Mouse (Mus musculus): Measurements from ENCODE around the gene Cep295nl. TPM values are rescaled to one million over a fixed set of nuclear protein-coding genes. Genes with fewer than 3 reads are reported as not detected.
"Not testable (repeated sequence)": the region's sequence is repeated elsewhere in the genome, so short reads cannot be mapped to it uniquely, and the experiment has no call there.

Gene Cep295nl
- total RNA-seq, 1 experiment, result 0.49 TPM

- H3K36me3 ChIP-seq (ENCODE audit: control insufficient read depth, insufficient read depth, low read length, poor library complexity, severe bottlenecking), result no peaks in the 10 kb centered on the region
- TF ChIP-seq CHD2 (IDR thresholded peaks at IDR 0.05; ENCODE audit: low read depth, low read length) (no peak), ZNF384 (IDR thresholded peaks at IDR 0.05; ENCODE audit: low read depth, low read length) (no peak), ZC3H11A (IDR thresholded peaks at IDR 0.05; ENCODE audit: borderline replicate concordance, low read depth, low read length) (no peak), MAFK (IDR thresholded peaks at IDR 0.05; ENCODE audit: insufficient read depth, low read depth, low read length) (no peak), HCFC1 (IDR thresholded peaks at IDR 0.05; ENCODE audit: borderline replicate concordance, insufficient read depth, low read length) (no peak)
- no peak for DNase-seq (ENCODE audit: low read depth, low spot score)
- no peaks in the 10 kb centered on the region for H3K9me3 ChIP-seq (ENCODE audit: control insufficient read depth, insufficient read depth, low read depth, low read length)
- in situ Hi-C loops (cut with MboI; ENCODE audit: low sequenced_read_pairs in 2 of 2, unreplicated experiment in 2 of 2), result no loop called here
- no peak overlapping the region for H3K27ac ChIP-seq (ENCODE audit: insufficient read depth, low read depth, low read length, poor library complexity, severe bottlenecking)
- H3K9ac ChIP-seq (ENCODE audit: insufficient read depth, low read depth, low read length, poor library complexity, severe bottlenecking), result no peak overlapping the region
- H3K4me3 ChIP-seq (ENCODE audit: insufficient read depth in 1 of 2, low read depth in 1 of 2, low read length in 2 of 2, poor library complexity in 1 of 2, severe bottlenecking in 1 of 2), result no peak overlapping the region
- H3K4me1 ChIP-seq (ENCODE audit: control insufficient read depth in 2 of 2, insufficient read depth in 2 of 2, low read length in 2 of 2, poor library complexity in 1 of 2), result peaks cover 0 to 4% of the 10 kb centered on the region in 2 experiments; a peak in 1 of 4 replicates
Observed at GRCm38 (mm10) chr11:118316231-118316806, 26.0 kb downstream of the Cep295nl start.

GRCm38 (mm10) chr11:118312132-118312723 is 30.1 kb downstream of the Cep295nl start:
- no peak overlapping the region for H3K4me3 ChIP-seq (ENCODE audit: insufficient read depth in 1 of 2, low read depth in 1 of 2, low read length in 2 of 2, poor library complexity in 1 of 2, severe bottlenecking in 1 of 2)
- no peaks in the 10 kb centered on the region for H3K36me3 ChIP-seq (ENCODE audit: control insufficient read depth, insufficient read depth, low read length, poor library complexity, severe bottlenecking)
- in situ Hi-C loops (cut with MboI; ENCODE audit: low sequenced_read_pairs in 2 of 2, unreplicated experiment in 2 of 2), result no loop called here
- no peak overlapping the region for H3K27ac ChIP-seq (ENCODE audit: insufficient read depth, low read depth, low read length, poor library complexity, severe bottlenecking)
- H3K9me3 ChIP-seq (ENCODE audit: control insufficient read depth, insufficient read depth, low read depth, low read length), result no peaks in the 10 kb centered on the region
- no peak overlapping the region for H3K9ac ChIP-seq (ENCODE audit: insufficient read depth, low read depth, low read length, poor library complexity, severe bottlenecking)
- DNase-seq (ENCODE audit: low read depth, low spot score), result no peak
- H3K4me1 ChIP-seq (ENCODE audit: control insufficient read depth in 2 of 2, insufficient read depth in 2 of 2, low read length in 2 of 2, poor library complexity in 1 of 2), result peaks cover 5% of the 10 kb centered on the region in 2 experiments; a peak in 2 of 4 replicates
- TF ChIP-seq HCFC1 (IDR thresholded peaks at IDR 0.05; ENCODE audit: borderline replicate concordance, insufficient read depth, low read length) (no peak), CHD2 (IDR thresholded peaks at IDR 0.05; ENCODE audit: low read depth, low read length) (no peak), ZC3H11A (IDR thresholded peaks at IDR 0.05; ENCODE audit: borderline replicate concordance, low read depth, low read length) (no peak), ZNF384 (IDR thresholded peaks at IDR 0.05; ENCODE audit: low read depth, low read length) (no peak), MAFK (IDR thresholded peaks at IDR 0.05; ENCODE audit: insufficient read depth, low read depth, low read length) (no peak)

- H3K9ac ChIP-seq (ENCODE audit: insufficient read depth, low read depth, low read length, poor library complexity, severe bottlenecking); in situ Hi-C loops (cut with MboI; ENCODE audit: low sequenced_read_pairs in 2 of 2, unreplicated experiment in 2 of 2); H3K4me3 ChIP-seq (ENCODE audit: insufficient read depth in 1 of 2, low read depth in 1 of 2, low read length in 2 of 2, poor library complexity in 1 of 2, severe bottlenecking in 1 of 2); DNase-seq (ENCODE audit: low read depth, low spot score); H3K36me3 ChIP-seq (ENCODE audit: control insufficient read depth, insufficient read depth, low read length, poor library complexity, severe bottlenecking); H3K9me3 ChIP-seq (ENCODE audit: control insufficient read depth, insufficient read depth, low read depth, low read length): not testable (repeated sequence)
- Histone ChIP-seq H3K4me1 (ENCODE audit: control insufficient read depth in 2 of 2, insufficient read depth in 2 of 2, low read length in 2 of 2, poor library complexity in 1 of 2) (peaks cover 5 to 12% of the 10 kb centered on the region in 2 experiments), H3K27ac (ENCODE audit: insufficient read depth, low read depth, low read length, poor library complexity, severe bottlenecking) (peak overlapping the region; percentile 63; the same call in 1 of the 2 replicates)
- TF ChIP-seq CHD2 (IDR thresholded peaks at IDR 0.05; ENCODE audit: low read depth, low read length), result peak; percentile 60; the same call in 1 of the 2 replicates
Observed at GRCm38 (mm10) chr11:118307962-118308361, 34.3 kb downstream of the Cep295nl start.

- DNase-seq (ENCODE audit: low read depth, low spot score); in situ Hi-C loops (cut with MboI; ENCODE audit: low sequenced_read_pairs in 2 of 2, unreplicated experiment in 2 of 2); H3K9me3 ChIP-seq (ENCODE audit: control insufficient read depth, insufficient read depth, low read depth, low read length); H3K36me3 ChIP-seq (ENCODE audit: control insufficient read depth, insufficient read depth, low read length, poor library complexity, severe bottlenecking): not testable (repeated sequence)
- peak overlapping the region; percentile 39 to 40 for H3K4me3 ChIP-seq (ENCODE audit: insufficient read depth in 1 of 2, low read depth in 1 of 2, low read length in 2 of 2, poor library complexity in 1 of 2, severe bottlenecking in 1 of 2)
- peaks cover 3 to 12% of the 10 kb centered on the region in 2 experiments for H3K4me1 ChIP-seq (ENCODE audit: control insufficient read depth in 2 of 2, insufficient read depth in 2 of 2, low read length in 2 of 2, poor library complexity in 1 of 2)
- peak overlapping the region; percentile 73; the same call in 1 of the 2 replicates for H3K27ac ChIP-seq (ENCODE audit: insufficient read depth, low read depth, low read length, poor library complexity, severe bottlenecking)
- 0 out of 2 replicates have a peak overlapping the region, but pooled peaks have one; percentile 14 for H3K9ac ChIP-seq (ENCODE audit: insufficient read depth, low read depth, low read length, poor library complexity, severe bottlenecking)
Observed at GRCm38 (mm10) chr11:118303959-118304358, 38.3 kb downstream of the Cep295nl start.

GRCm38 (mm10) chr11:118298810-118299209 is 43.5 kb downstream of the Cep295nl start:
- Histone ChIP-seq H3K27ac (ENCODE audit: insufficient read depth, low read depth, low read length, poor library complexity, severe bottlenecking) (no peak overlapping the region), H3K4me1 (ENCODE audit: control insufficient read depth in 2 of 2, insufficient read depth in 2 of 2, low read length in 2 of 2, poor library complexity in 1 of 2) (peaks cover 0 to 10% of the 10 kb centered on the region in 2 experiments; a peak in 2 of 4 replicates), H3K36me3 (ENCODE audit: control insufficient read depth, insufficient read depth, low read length, poor library complexity, severe bottlenecking) (no peaks in the 10 kb centered on the region), H3K9ac (ENCODE audit: insufficient read depth, low read depth, low read length, poor library complexity, severe bottlenecking) (no peak overlapping the region), H3K9me3 (ENCODE audit: control insufficient read depth, insufficient read depth, low read depth, low read length) (no peaks in the 10 kb centered on the region), H3K4me3 (ENCODE audit: insufficient read depth in 1 of 2, low read depth in 1 of 2, low read length in 2 of 2, poor library complexity in 1 of 2, severe bottlenecking in 1 of 2) (no peak overlapping the region)
- in situ Hi-C loops (cut with MboI; ENCODE audit: low sequenced_read_pairs in 2 of 2, unreplicated experiment in 2 of 2), result no loop called here
- TF ChIP-seq ZNF384 (IDR thresholded peaks at IDR 0.05; ENCODE audit: low read depth, low read length), result no peak
- TF ChIP-seq HCFC1 (IDR thresholded peaks at IDR 0.05; ENCODE audit: borderline replicate concordance, insufficient read depth, low read length), result no peak
- TF ChIP-seq CHD2 (IDR thresholded peaks at IDR 0.05; ENCODE audit: low read depth, low read length), result no peak
- TF ChIP-seq ZC3H11A (IDR thresholded peaks at IDR 0.05; ENCODE audit: borderline replicate concordance, low read depth, low read length), result no peak
- no peak for TF ChIP-seq MAFK (IDR thresholded peaks at IDR 0.05; ENCODE audit: insufficient read depth, low read depth, low read length)
- no peak for DNase-seq (ENCODE audit: low read depth, low spot score)

Measured in ES-E14 (cell line).